Mouse (Mus musculus) myocyte (in vitro differentiated cells): ENCODE results near the gene Tnfrsf19. TPM values are rescaled to one million over a fixed set of nuclear protein-coding genes. Genes with fewer than 3 reads are reported as not detected.
A peak's percentile ranks its signal among the peaks of the same experiment; 100 is the strongest.

ENCODE experiments used
- H3K27me3 ChIP-seq: one replicate; pipeline ENCODE4 v1.6.1; 2011; ENCODE audit not compliant: control insufficient read depth, insufficient read depth, insufficient read length
- H3K36me3 ChIP-seq: one replicate; pipeline ENCODE4 v1.6.1; 2011; ENCODE audit not compliant: control insufficient read depth, insufficient read depth
- H3K4me2 ChIP-seq: one replicate; pipeline ENCODE4 v1.6.1; 2011; ENCODE audit warnings: low read depth, control low read depth
- H3K4me3 ChIP-seq: one replicate; pipeline ENCODE4 v1.5.1; 2011; ENCODE audit warnings: mild to moderate bottlenecking, control low read depth, moderate library complexity
- H3K79me2 ChIP-seq: one replicate; pipeline ENCODE4 v1.6.1; 2011; ENCODE audit not compliant: control insufficient read depth, insufficient read depth
- H3ac ChIP-seq: one replicate; pipeline ENCODE4 v1.6.1; 2011; ENCODE audit not compliant: control insufficient read depth, insufficient read length
- CEBPB ChIP-seq: IDR thresholded peaks from 2 replicates; pipeline ENCODE4 v1.6.1; 2011; ENCODE audit warnings: mild to moderate bottlenecking, moderate library complexity; ENCODE audit not compliant: poor library complexity, insufficient read depth, severe bottlenecking
- E2F4 ChIP-seq: IDR thresholded peaks from one replicate; pipeline ENCODE4 v1.6.1; 2011; ENCODE audit warnings: mild to moderate bottlenecking, control low read depth, moderate library complexity; ENCODE audit not compliant: insufficient read depth
- MAX ChIP-seq: IDR thresholded peaks from one replicate; pipeline ENCODE4 v1.6.1; 2011; ENCODE audit warnings: low read depth, mild to moderate bottlenecking, control low read depth
- MYOD1 ChIP-seq, 3 experiments: IDR thresholded peaks; one replicate each; pipeline ENCODE4 v1.6.1; 2011; ENCODE audit warnings: control low read depth in 2 of 3, low read depth in 2 of 3, mild to moderate bottlenecking in 2 of 3, moderate library complexity in 1 of 3; ENCODE audit not compliant: insufficient read length in 2 of 3, control insufficient read depth in 1 of 3
- MYOG ChIP-seq, 3 experiments: IDR thresholded peaks; one replicate each; pipeline ENCODE4 v1.6.1; 2011; ENCODE audit warnings: control low read depth in 2 of 3, low read depth in 2 of 3, mild to moderate bottlenecking in 2 of 3; ENCODE audit not compliant: insufficient read length in 2 of 3, control insufficient read depth in 1 of 3, insufficient read depth in 1 of 3
- POLR2A ChIP-seq: IDR thresholded peaks from one replicate; pipeline ENCODE4 v1.6.1; 2011; ENCODE audit warnings: low read depth, mild to moderate bottlenecking, control low read depth, moderate library complexity; ENCODE audit not compliant: insufficient read length
- POLR2AphosphoS2 ChIP-seq: IDR thresholded peaks from one replicate; pipeline ENCODE4 v1.6.1; 2011; ENCODE audit warnings: low read depth, control low read depth; ENCODE audit not compliant: insufficient read length
- REST ChIP-seq: IDR thresholded peaks from one replicate; pipeline ENCODE4 v1.6.1; 2011; ENCODE audit warnings: mild to moderate bottlenecking, control low read depth, moderate library complexity; ENCODE audit not compliant: insufficient read depth, insufficient read length
- SRF ChIP-seq: IDR thresholded peaks from one replicate; pipeline ENCODE4 v1.6.1; 2011; ENCODE audit warnings: low read depth; ENCODE audit not compliant: control insufficient read depth, insufficient read length
- TCF12 ChIP-seq: IDR thresholded peaks from one replicate; pipeline ENCODE4 v1.6.1; 2011; ENCODE audit warnings: mild to moderate bottlenecking, control low read depth; ENCODE audit not compliant: poor library complexity, insufficient read depth, severe bottlenecking
- TCF3 ChIP-seq: IDR thresholded peaks from one replicate; pipeline ENCODE4 v1.6.1; 2011; ENCODE audit warnings: low read depth, control low read depth; ENCODE audit not compliant: insufficient read length
- USF1 ChIP-seq: IDR thresholded peaks from one replicate; pipeline ENCODE4 v1.6.1; 2011; ENCODE audit warnings: low read depth, mild to moderate bottlenecking, control low read depth, moderate library complexity
- polyA plus RNA-seq: library from polyadenylated mRNA; unstranded; fragments of >200 nt; fragmentation: generic; extraction: Trizol; gene quantifications from one replicate; pipeline ENCODE4 v1.2.1, GENCODE M21; 2012; ENCODE audit warnings: missing spikeins

Tnfrsf19 gene
- polyA plus RNA-seq, 1 experiment = 0.80 TPM

DNA sequence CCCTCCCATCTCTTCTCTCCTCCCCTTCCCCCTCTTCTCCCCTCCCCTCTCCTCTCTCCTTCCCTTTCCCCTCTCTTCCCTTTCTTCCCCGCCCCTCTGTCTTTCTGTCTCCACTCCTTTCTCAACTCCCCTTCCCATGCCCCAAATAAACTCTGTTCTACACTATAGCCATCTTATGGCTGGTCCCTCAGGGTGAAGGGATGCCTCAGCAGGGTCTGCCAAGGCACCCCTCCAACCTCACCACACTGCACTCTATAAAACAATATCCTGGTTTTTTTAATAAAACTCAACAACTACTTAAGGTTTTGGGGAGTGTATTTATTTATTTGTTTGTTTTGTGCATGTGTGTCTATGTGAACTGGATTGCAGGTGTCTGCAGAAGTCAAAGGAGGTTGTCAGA lies 9.6 kb upstream of the Tnfrsf19 start:
- TF ChIP-seq TCF3 (no peak), CEBPB (no peak), MYOG (IDR thresholded peaks at IDR 0.05; ENCODE audit: control insufficient read depth in 1 of 3, insufficient read depth in 1 of 3, insufficient read length in 2 of 3, low read depth in 2 of 3) (no peak), REST (no peak), SRF (no peak), MAX (no peak), POLR2AphosphoS2 (no peak), USF1 (no peak), TCF12 (no peak), E2F4 (no peak), MYOD1 (IDR thresholded peaks at IDR 0.05; ENCODE audit: control insufficient read depth in 1 of 3, insufficient read length in 2 of 3, low read depth in 2 of 3) (no peak), POLR2A (no peak)
- H3ac ChIP-seq = no peak overlapping the region
- H3K27me3 ChIP-seq = peaks cover 37% of the 10 kb centered on the region
- no peaks in the 10 kb centered on the region for H3K79me2 ChIP-seq
- H3K36me3 ChIP-seq = no peaks in the 10 kb centered on the region
- H3K4me3 ChIP-seq = no peak overlapping the region
- H3K4me2 ChIP-seq = no peak overlapping the region

DNA sequence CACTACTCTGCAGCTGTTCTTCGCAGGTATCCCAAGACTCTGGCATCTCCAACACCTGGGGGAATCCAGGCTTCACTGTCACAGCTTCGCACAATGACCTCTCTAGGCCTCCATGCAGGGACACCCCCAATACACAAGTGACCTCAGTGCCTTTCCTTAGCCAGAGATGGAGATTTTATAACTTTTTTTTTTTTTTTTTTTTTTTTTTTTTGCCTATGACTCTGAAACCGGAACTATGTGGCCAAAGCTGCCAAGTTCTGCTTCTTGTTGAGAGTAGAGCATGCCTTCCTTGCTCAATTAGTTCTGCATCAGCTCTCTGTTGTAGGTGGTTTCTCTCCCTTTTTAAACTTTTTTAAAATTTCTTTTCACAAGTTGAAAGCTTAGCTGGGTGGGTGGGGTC lies 5.9 kb upstream of the Tnfrsf19 start:
- H3ac ChIP-seq = no peak overlapping the region
- no peaks in the 10 kb centered on the region for H3K36me3 ChIP-seq
- H3K27me3 ChIP-seq = peaks cover 28% of the 10 kb centered on the region
- no peak overlapping the region for H3K4me2 ChIP-seq
- no peak overlapping the region for H3K4me3 ChIP-seq
- no peaks in the 10 kb centered on the region for H3K79me2 ChIP-seq
- no peak for TF ChIP-seq MYOG (IDR thresholded peaks at IDR 0.05; ENCODE audit: control insufficient read depth in 1 of 3, insufficient read depth in 1 of 3, insufficient read length in 2 of 3, low read depth in 2 of 3)
- no peak for TF ChIP-seq MAX
- no peak for TF ChIP-seq TCF3
- TF ChIP-seq E2F4 = no peak
- TF ChIP-seq CEBPB = no peak
- TF ChIP-seq POLR2AphosphoS2 = no peak
- TF ChIP-seq SRF = no peak

GRCm38 (mm10) chr14:61045446-61046090 lies 722 bp downstream of the Tnfrsf19 start:
- no peak for TF ChIP-seq POLR2A
- TF ChIP-seq REST = no peak
- TF ChIP-seq USF1 = no peak
- TF ChIP-seq SRF = no peak
- no peak for TF ChIP-seq TCF12
- TF ChIP-seq MAX = no peak
- TF ChIP-seq MYOD1 (IDR thresholded peaks at IDR 0.05; ENCODE audit: control insufficient read depth in 1 of 3, insufficient read length in 2 of 3, low read depth in 2 of 3) = no peak
- H3K36me3 ChIP-seq = no peaks in the 10 kb centered on the region
- H3K79me2 ChIP-seq = no peaks in the 10 kb centered on the region
- H3K4me3 ChIP-seq = no peak overlapping the region
- peaks cover 21% of the 10 kb centered on the region for H3K27me3 ChIP-seq
- no peak overlapping the region for H3ac ChIP-seq
- H3K4me2 ChIP-seq = peak overlapping the region; percentile 66

GRCm38 (mm10) chr14:61044316-61044715 lies 2.0 kb downstream of the Tnfrsf19 start:
- Histone ChIP-seq H3K4me3 (no peak overlapping the region), H3K27me3 (peaks cover 16% of the 10 kb centered on the region), H3K36me3 (no peaks in the 10 kb centered on the region), H3ac (no peak overlapping the region), H3K4me2 (peak overlapping the region; percentile 27), H3K79me2 (no peaks in the 10 kb centered on the region)
- no peak for TF ChIP-seq MAX
- TF ChIP-seq SRF = no peak
- TF ChIP-seq E2F4 = no peak
- TF ChIP-seq CEBPB = no peak
- TF ChIP-seq USF1 = no peak
- no peak for TF ChIP-seq MYOG (IDR thresholded peaks at IDR 0.05; ENCODE audit: control insufficient read depth in 1 of 3, insufficient read depth in 1 of 3, insufficient read length in 2 of 3, low read depth in 2 of 3)
- TF ChIP-seq TCF12 = no peak
- no peak for TF ChIP-seq POLR2AphosphoS2
- TF ChIP-seq MYOD1 (IDR thresholded peaks at IDR 0.05; ENCODE audit: control insufficient read depth in 1 of 3, insufficient read length in 2 of 3, low read depth in 2 of 3) = no peak
- TF ChIP-seq TCF3 = no peak
- TF ChIP-seq REST = no peak
- TF ChIP-seq POLR2A = no peak
